Mouse (Mus musculus) heart, embryonic 13.5 days (tissue): ENCODE results near the gene Pla2g4d. TPM values are rescaled to one million over a fixed set of nuclear protein-coding genes. Genes with fewer than 3 reads are reported as not detected.

Experiments
- ATAC-seq: fragments of 200-750 bp; cut with Nextera tagmentation; 2 replicates; pipeline ENCODE4 v1.8.0; 2017; ENCODE audit warnings: moderate TSS enrichment; ENCODE audit not compliant: insufficient number of reproducible peaks, low FRiP score, low TSS enrichment; ENCODE audit errors: extremely low read depth
- H3K27ac ChIP-seq: fragments of 300-500 bp; sonication (generic); replicated peaks from 2 replicates; pipeline ENCODE4 v1.5.1; 2015; ENCODE audit warnings: moderate library complexity, mild to moderate bottlenecking, inconsistent platforms
- H3K27me3 ChIP-seq: fragments of 300-500 bp; sonication (generic); replicated peaks from 2 replicates; pipeline ENCODE4 v1.6.1; 2015; ENCODE audit warnings: mild to moderate bottlenecking, inconsistent platforms
- H3K36me3 ChIP-seq: fragments of 300-500 bp; sonication (generic); 2 replicates; pipeline ENCODE4 v1.6.1; 2015; ENCODE audit warnings: mild to moderate bottlenecking, inconsistent platforms
- H3K4me1 ChIP-seq: fragments of 300-500 bp; sonication (generic); 2 replicates; pipeline ENCODE4 v1.6.1; 2015; ENCODE audit warnings: inconsistent platforms
- H3K4me2 ChIP-seq: fragments of 300-500 bp; sonication (generic); 2 replicates; pipeline ENCODE4 v1.6.1; 2015; ENCODE audit warnings: inconsistent platforms, mild to moderate bottlenecking, moderate library complexity
- H3K4me3 ChIP-seq: fragments of 300-500 bp; sonication (generic); 2 replicates; pipeline ENCODE4 v1.5.1; 2015; ENCODE audit warnings: moderate library complexity, mild to moderate bottlenecking, inconsistent platforms
- H3K9ac ChIP-seq: fragments of 300-500 bp; sonication (generic); 2 replicates; pipeline ENCODE4 v1.6.1; 2015; ENCODE audit warnings: inconsistent platforms, mild to moderate bottlenecking, moderate library complexity
- H3K9me3 ChIP-seq: fragments of 300-500 bp; sonication (generic); 2 replicates; pipeline ENCODE4 v1.6.1; 2016; ENCODE audit warnings: inconsistent platforms
- WGBS: fragments of 180-500 bp; shearing (Covaris S2); methylation state at CpG from one replicate; pipeline ENCODE4 v1.1.7; 2015; ENCODE audit warnings: mixed read lengths; 5-methylcytosine and 5-hydroxymethylcytosine counted together
- polyA plus RNA-seq: library from polyadenylated mRNA; unstranded; fragments of >200 nt; fragmentation: Nextera tagmentation; extraction: Ambion mirVana; gene quantifications from 2 replicates; pipeline ENCODE4 v1.2.1, GENCODE M21; 2015

The Pla2g4d gene
- not detected in 2 replicates for polyA plus RNA-seq

DNA sequence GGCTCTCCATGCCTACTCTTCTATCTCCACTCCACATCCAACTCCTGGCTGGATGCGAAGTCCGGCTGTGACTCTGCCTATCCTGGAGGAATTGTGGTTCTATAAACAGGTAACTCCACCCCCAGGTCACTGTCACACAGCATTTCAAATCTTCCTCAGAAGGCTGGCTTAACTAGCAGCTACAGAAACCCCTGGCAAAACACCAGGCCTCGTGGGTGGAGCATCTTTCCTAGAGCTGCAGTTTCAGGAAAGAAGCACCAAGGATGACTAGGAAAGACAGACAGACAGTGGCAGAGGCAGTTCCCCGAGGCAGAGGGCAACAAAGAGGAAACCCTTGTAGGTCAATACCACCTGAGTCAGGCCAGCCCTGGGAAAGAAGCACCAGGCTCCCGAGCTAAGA, at the start of gene Pla2g4d:
Pla2g4d (minus strand) TSS at position 203 of the 400 bp plus-strand sequence.
- Histone ChIP-seq H3K9me3 (no peaks in the 10 kb centered on the region), H3K27ac (no peak within 1 kb of the TSS), H3K9ac (no peak within 1 kb of the TSS), H3K4me2 (no peak within 1 kb of the TSS), H3K4me3 (no peak within 1 kb of the TSS), H3K36me3 (no peaks in the 10 kb centered on the region), H3K4me1 (no peaks in the 10 kb centered on the region), H3K27me3 (no peaks in the 10 kb centered on the region)
- ATAC-seq = no peak
- WGBS = 61% methylated on average over 5 of the region's 5 CpGs

GRCm38 (mm10) chr2:120337886-120338285, 48.9 kb upstream of the Pla2g4d start:
- H3K9me3 ChIP-seq = no peaks in the 10 kb centered on the region
- no peak overlapping the region for H3K9ac ChIP-seq
- no peaks in the 10 kb centered on the region for H3K4me1 ChIP-seq
- H3K4me2 ChIP-seq = no peak overlapping the region
- ATAC-seq = no peak
- 68% methylated on average over 2 of the region's 2 CpGs for WGBS
- peaks cover 94% of the 10 kb centered on the region for H3K36me3 ChIP-seq
- H3K4me3 ChIP-seq = no peak overlapping the region
- H3K27me3 ChIP-seq = no peaks in the 10 kb centered on the region
- no peak overlapping the region for H3K27ac ChIP-seq

DNA sequence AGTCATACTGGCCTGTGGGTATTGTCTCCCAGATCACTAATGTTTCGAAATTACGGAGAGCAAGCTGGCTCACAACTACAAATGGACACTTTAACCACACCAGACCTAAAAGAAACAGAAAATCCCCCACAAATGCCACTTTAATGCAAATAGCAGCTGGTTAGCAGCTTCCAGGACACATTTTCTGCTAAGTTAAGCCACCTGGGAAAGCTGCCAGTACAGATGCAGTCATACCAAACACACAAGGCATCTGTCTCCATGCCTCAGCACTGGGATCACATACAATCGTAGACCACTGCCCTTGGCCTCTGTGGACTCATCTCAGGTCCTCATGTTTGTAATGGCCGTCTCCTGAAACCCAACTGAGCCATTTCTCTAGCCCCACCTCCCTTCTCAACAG, 42.6 kb upstream of the Pla2g4d start:
- Histone ChIP-seq H3K9me3 (no peaks in the 10 kb centered on the region), H3K27me3 (no peaks in the 10 kb centered on the region), H3K36me3 (peaks cover 88% of the 10 kb centered on the region), H3K4me1 (no peaks in the 10 kb centered on the region), H3K4me2 (no peak overlapping the region), H3K27ac (no peak overlapping the region), H3K9ac (no peak overlapping the region), H3K4me3 (no peak overlapping the region)
- ATAC-seq = no peak
- 88% methylated on average over 4 of the region's 4 CpGs for WGBS

GRCm38 (mm10) chr2:120315077-120315476, 26.1 kb upstream of the Pla2g4d start:
- Histone ChIP-seq H3K36me3 (peaks cover 41% of the 10 kb centered on the region), H3K4me2 (no peak overlapping the region), H3K4me3 (no peak overlapping the region), H3K27ac (no peak overlapping the region), H3K27me3 (no peaks in the 10 kb centered on the region), H3K4me1 (0 out of 2 replicates have a peak, but pooled peaks cover 6% of the 10 kb centered on the region), H3K9ac (no peak overlapping the region), H3K9me3 (no peaks in the 10 kb centered on the region)
- WGBS = 68% methylated on average over 4 of the region's 4 CpGs
- ATAC-seq = no peak

DNA sequence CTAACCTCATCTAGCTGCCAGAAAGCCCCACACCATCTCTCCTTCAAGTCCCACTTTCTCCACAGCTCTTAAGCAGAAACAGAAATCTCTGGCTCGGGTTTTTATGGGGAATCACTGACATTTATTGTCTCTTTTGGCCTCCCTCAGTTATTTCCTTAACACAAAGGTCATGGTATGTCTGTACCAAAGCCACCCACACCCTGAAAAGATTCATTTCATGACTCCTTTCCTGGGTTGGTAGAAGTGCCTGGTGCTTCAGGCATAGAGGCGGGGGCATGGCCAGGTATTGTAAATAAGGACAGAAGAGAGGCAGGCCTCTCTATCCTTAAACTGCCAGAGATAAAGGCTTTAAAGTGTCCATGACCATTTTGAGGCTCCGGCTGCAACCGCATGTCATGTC, 25.5 kb upstream of the Pla2g4d start:
- peaks cover 35% of the 10 kb centered on the region for H3K36me3 ChIP-seq
- ATAC-seq = no peak
- no peak overlapping the region for H3K4me2 ChIP-seq
- H3K9me3 ChIP-seq = no peaks in the 10 kb centered on the region
- H3K9ac ChIP-seq = no peak overlapping the region
- no peak overlapping the region for H3K27ac ChIP-seq
- H3K27me3 ChIP-seq = no peaks in the 10 kb centered on the region
- no peak overlapping the region for H3K4me3 ChIP-seq
- 0 out of 2 replicates have a peak, but pooled peaks cover 6% of the 10 kb centered on the region for H3K4me1 ChIP-seq
- 79% methylated on average over 4 of the region's 4 CpGs for WGBS

DNA sequence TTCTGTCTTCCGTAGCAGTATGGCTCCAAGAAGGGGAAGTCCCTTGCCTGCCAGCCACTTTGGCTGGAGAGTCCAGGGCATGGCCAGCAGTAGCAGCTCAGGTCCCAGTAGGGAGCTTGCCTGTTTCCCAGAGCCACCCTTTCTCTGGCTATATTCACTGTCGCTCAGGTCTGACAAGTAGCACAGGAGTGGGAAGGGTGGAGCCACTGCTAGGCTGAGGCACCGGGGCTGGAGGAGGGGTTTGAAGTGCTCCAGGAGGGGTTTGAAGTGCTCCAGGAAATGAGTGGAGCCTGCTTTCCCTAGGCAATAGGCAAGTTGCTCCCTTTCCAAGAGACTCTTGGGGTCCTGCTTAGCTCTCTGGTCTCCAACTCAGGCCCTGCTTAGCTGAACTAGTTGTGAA, 25.0 kb upstream of the Pla2g4d start, which contains the start of gene Pla2g4f:
Pla2g4f (minus strand) TSS at position 190 of the 400 bp plus-strand sequence.
- no peak within 1 kb of the TSS for H3K27ac ChIP-seq
- no peak within 1 kb of the TSS for H3K4me3 ChIP-seq
- 37% methylated on average over 3 of the region's 3 CpGs for WGBS

GRCm38 (mm10) chr2:120312276-120312825, 23.4 kb upstream of the Pla2g4d start:
- H3K9ac ChIP-seq = no peak overlapping the region
- H3K4me3 ChIP-seq = no peak overlapping the region
- ATAC-seq = no peak
- no peaks in the 10 kb centered on the region for H3K9me3 ChIP-seq
- no peak overlapping the region for H3K4me2 ChIP-seq
- H3K27me3 ChIP-seq = no peaks in the 10 kb centered on the region
- WGBS = 72% methylated on average over 7 of the region's 7 CpGs
- no peak overlapping the region for H3K27ac ChIP-seq
- H3K36me3 ChIP-seq = peaks cover 13% of the 10 kb centered on the region
- 0 out of 2 replicates have a peak, but pooled peaks cover 6% of the 10 kb centered on the region for H3K4me1 ChIP-seq

More for the DNA sequence above, 25.0 kb upstream of the Pla2g4d start, which contains the start of gene Pla2g4f:
- Histone ChIP-seq H3K27me3 (no peaks in the 10 kb centered on the region), H3K4me2 (no peak within 1 kb of the TSS), H3K9me3 (no peaks in the 10 kb centered on the region), H3K9ac (no peak within 1 kb of the TSS), H3K36me3 (peaks cover 30% of the 10 kb centered on the region), H3K4me1 (0 out of 2 replicates have a peak, but pooled peaks cover 6% of the 10 kb centered on the region)
- ATAC-seq = no peak

DNA sequence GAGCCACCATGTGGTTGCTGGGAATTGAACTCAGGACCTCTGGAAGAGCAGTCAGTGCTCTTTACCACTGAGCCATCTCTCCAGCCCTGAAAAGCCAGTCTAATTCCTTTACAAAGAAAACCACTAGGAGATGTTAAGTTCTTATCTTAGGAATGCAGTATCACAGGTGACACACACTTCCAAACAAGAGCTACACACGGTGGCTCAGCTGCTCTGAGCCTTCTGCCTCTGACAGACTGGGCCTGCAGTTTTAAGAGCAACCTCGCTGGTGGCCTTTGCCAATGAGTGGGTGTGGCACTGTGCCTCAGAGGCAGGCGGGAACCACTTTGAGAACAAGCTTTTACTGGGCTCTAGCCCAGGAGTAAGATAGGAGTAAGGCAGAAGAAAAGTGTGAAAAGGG, 15.1 kb upstream of the Pla2g4d start:
- Histone ChIP-seq H3K4me1 (peaks cover 4% of the 10 kb centered on the region; the same call in 1 of the 2 replicates), H3K4me2 (no peak overlapping the region), H3K4me3 (no peak overlapping the region), H3K27ac (no peak overlapping the region), H3K9ac (no peak overlapping the region), H3K27me3 (no peaks in the 10 kb centered on the region; the same call in 1 of the 2 replicates), H3K36me3 (no peaks in the 10 kb centered on the region), H3K9me3 (no peaks in the 10 kb centered on the region)
- WGBS = 10% methylated on average over 3 of the region's 3 CpGs
- ATAC-seq = no peak

- no peak overlapping the region for H3K4me3 ChIP-seq
- no peaks in the 10 kb centered on the region for H3K9me3 ChIP-seq
- peaks cover 4% of the 10 kb centered on the region; the same call in 1 of the 2 replicates for H3K4me1 ChIP-seq
- no peak overlapping the region for H3K9ac ChIP-seq
- 85% methylated on average over 6 of the region's 6 CpGs for WGBS
- no peak overlapping the region for H3K4me2 ChIP-seq
- H3K27me3 ChIP-seq = no peaks in the 10 kb centered on the region; the same call in 1 of the 2 replicates
- no peaks in the 10 kb centered on the region for H3K36me3 ChIP-seq
- ATAC-seq = no peak
- no peak overlapping the region for H3K27ac ChIP-seq
Observed at GRCm38 (mm10) chr2:120301076-120301475, 12.1 kb upstream of the Pla2g4d start.

GRCm38 (mm10) chr2:120299866-120300265, 10.9 kb upstream of the Pla2g4d start:
- no peak for ATAC-seq
- Histone ChIP-seq H3K4me2 (no peak overlapping the region), H3K4me3 (no peak overlapping the region), H3K9ac (no peak overlapping the region), H3K4me1 (peaks cover 4% of the 10 kb centered on the region; the same call in 1 of the 2 replicates), H3K27ac (no peak overlapping the region), H3K27me3 (no peaks in the 10 kb centered on the region), H3K36me3 (no peaks in the 10 kb centered on the region), H3K9me3 (no peaks in the 10 kb centered on the region)
- 68% methylated on average over 4 of the region's 4 CpGs for WGBS

GRCm38 (mm10) chr2:120296160-120296559, 7.2 kb upstream of the Pla2g4d start:
- Histone ChIP-seq H3K4me2 (no peak overlapping the region), H3K27me3 (no peaks in the 10 kb centered on the region), H3K9ac (no peak overlapping the region), H3K4me1 (no peaks in the 10 kb centered on the region), H3K9me3 (no peaks in the 10 kb centered on the region), H3K4me3 (no peak overlapping the region), H3K36me3 (no peaks in the 10 kb centered on the region), H3K27ac (no peak overlapping the region)
- ATAC-seq = no peak
- 18% methylated on average over 2 of the region's 2 CpGs for WGBS

GRCm38 (mm10) chr2:120291471-120292078, 2.6 kb upstream of the Pla2g4d start:
- Histone ChIP-seq H3K9ac (no peak overlapping the region), H3K9me3 (no peaks in the 10 kb centered on the region), H3K4me3 (no peak overlapping the region), H3K36me3 (no peaks in the 10 kb centered on the region), H3K4me1 (no peaks in the 10 kb centered on the region), H3K4me2 (no peak overlapping the region), H3K27me3 (no peaks in the 10 kb centered on the region), H3K27ac (no peak overlapping the region)
- ATAC-seq = no peak
- WGBS = 72% methylated on average over 9 of the region's 9 CpGs
